Mouse (Mus musculus): ENCODE results near the gene Ccl28. TPM values are rescaled to one million over a fixed set of nuclear protein-coding genes. Genes with fewer than 3 reads are reported as not detected.
A peak's percentile ranks its signal among the peaks of the same experiment; 100 is the strongest.
"Not testable (repeated sequence)": the region's sequence is repeated elsewhere in the genome, so short reads cannot be mapped to it uniquely, and the experiment has no call there.

The Ccl28 gene
- polyA plus RNA-seq, 1 experiment from 2014 or later, result not detected

DNA sequence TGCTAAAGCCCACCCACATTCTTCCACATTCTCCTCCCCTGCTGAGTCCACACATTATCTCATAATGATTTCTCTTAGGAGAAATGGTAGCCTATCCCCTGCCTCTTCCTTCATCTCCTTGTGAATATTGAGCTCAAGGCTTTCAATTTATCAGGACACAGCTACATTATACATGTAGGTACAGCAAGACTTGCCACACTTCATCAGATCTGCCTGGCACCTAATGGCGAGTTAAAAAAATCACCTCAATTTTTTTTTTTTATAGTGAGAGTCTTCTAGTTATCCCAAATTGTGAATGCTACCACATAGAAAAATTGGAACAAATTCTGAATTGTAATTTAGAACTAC, 26.1 kb downstream of the Ccl28 start:
- Histone ChIP-seq H3K4me2 (no peak overlapping the region), H3K27me3 (no peaks in the 10 kb centered on the region), H3K4me3 (no peak overlapping the region), H3K9ac (no peak overlapping the region), H3K27ac (no peak overlapping the region), H3K36me3 (no peaks in the 10 kb centered on the region), H3K9me3 (replicated peaks) (no peaks in the 10 kb centered on the region), H3K4me1 (replicated peaks) (no peaks in the 10 kb centered on the region)
- no peak for ATAC-seq (replicated peaks; ENCODE audit: insufficient number of reproducible peaks, insufficient read depth, low FRiP score, low read depth)
- WGBS, result 68% methylated on average over 1 of the region's 1 CpGs

GRCm38 (mm10) chr13:119654734-119655133, 31.1 kb downstream of the Ccl28 start:
- no peak overlapping the region for H3K27ac ChIP-seq
- no peak for ATAC-seq (replicated peaks; ENCODE audit: insufficient number of reproducible peaks, insufficient read depth, low FRiP score, low read depth)
- H3K4me3 ChIP-seq, result no peak overlapping the region
- 65% methylated on average over 2 of the region's 2 CpGs for WGBS
- no peaks in the 10 kb centered on the region for H3K36me3 ChIP-seq
- no peak overlapping the region for H3K9ac ChIP-seq
- H3K9me3 ChIP-seq (replicated peaks), result no peaks in the 10 kb centered on the region
- no peaks in the 10 kb centered on the region for H3K4me1 ChIP-seq (replicated peaks)
- no peaks in the 10 kb centered on the region for H3K27me3 ChIP-seq
- H3K4me2 ChIP-seq, result no peak overlapping the region

DNA sequence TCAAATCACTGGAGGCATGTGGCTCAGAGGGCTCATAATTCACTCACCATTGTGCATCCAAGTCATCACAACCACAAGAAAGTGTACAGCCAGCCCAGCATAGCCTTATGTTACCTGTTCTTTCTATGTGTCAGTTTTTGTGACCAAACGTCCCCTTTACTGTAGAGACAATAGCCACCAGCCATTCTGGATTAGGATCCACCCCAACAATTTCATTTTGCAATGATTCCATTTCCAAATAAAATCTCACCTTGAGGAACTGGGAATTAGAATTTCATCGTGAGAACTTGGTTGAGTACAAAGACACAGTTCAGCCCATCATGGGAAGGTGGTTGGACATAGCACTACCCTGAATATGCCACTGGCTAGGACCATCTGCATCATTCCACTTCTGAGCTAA, 32.6 kb downstream of the Ccl28 start:
- no peaks in the 10 kb centered on the region for H3K27me3 ChIP-seq
- H3K4me3 ChIP-seq, result no peak overlapping the region
- H3K9ac ChIP-seq, result no peak overlapping the region
- H3K27ac ChIP-seq, result no peak overlapping the region
- no peaks in the 10 kb centered on the region for H3K36me3 ChIP-seq
- ATAC-seq (replicated peaks; ENCODE audit: insufficient number of reproducible peaks, insufficient read depth, low FRiP score, low read depth), result no peak
- H3K9me3 ChIP-seq (replicated peaks), result no peaks in the 10 kb centered on the region
- no peak overlapping the region for H3K4me2 ChIP-seq
- no peaks in the 10 kb centered on the region for H3K4me1 ChIP-seq (replicated peaks)
- WGBS, result 64% methylated on average over 2 of the region's 2 CpGs

DNA sequence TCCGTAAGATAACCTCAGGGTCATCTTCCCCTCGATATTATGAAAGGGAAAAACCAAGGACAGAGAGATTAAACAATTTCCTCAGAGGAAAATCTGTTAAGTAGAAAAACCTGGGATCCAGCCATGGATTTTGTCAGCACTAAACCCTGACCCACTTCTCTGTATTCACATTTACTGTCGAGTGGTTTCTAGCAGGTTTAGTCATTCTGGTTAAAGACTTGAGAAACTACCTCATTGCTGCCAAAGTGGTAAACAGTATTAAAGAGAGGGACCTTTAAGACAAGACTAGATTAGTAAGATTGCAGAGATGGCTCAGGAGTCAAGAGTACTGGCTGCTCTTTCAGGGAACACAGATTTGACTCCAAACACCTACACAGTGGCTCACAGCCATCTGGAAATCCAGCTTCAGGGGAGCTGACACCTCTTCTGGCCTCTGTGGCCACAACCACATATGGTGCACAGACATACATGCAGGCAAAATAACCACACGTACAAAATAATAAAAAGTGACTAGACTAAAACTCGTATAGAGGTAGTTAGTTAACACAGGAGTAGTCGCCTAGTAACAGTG, 33.3 kb downstream of the Ccl28 start:
- no peak overlapping the region for H3K9ac ChIP-seq
- H3K4me1 ChIP-seq (replicated peaks), result no peaks in the 10 kb centered on the region
- WGBS, result 67% methylated on average over 6 of the region's 6 CpGs
- H3K4me3 ChIP-seq, result no peak overlapping the region
- no peak for ATAC-seq (replicated peaks; ENCODE audit: insufficient number of reproducible peaks, insufficient read depth, low FRiP score, low read depth)
- no peaks in the 10 kb centered on the region for H3K36me3 ChIP-seq
- H3K4me2 ChIP-seq, result no peak overlapping the region
- no peaks in the 10 kb centered on the region for H3K9me3 ChIP-seq (replicated peaks)
- no peak overlapping the region for H3K27ac ChIP-seq
- H3K27me3 ChIP-seq, result no peaks in the 10 kb centered on the region

- not testable (repeated sequence) for H3K9me3 ChIP-seq (replicated peaks); H3K36me3 ChIP-seq; H3K4me2 ChIP-seq; H3K27ac ChIP-seq; ATAC-seq (replicated peaks; ENCODE audit: insufficient number of reproducible peaks, insufficient read depth, low FRiP score, low read depth); H3K9ac ChIP-seq; H3K27me3 ChIP-seq; H3K4me3 ChIP-seq; H3K4me1 ChIP-seq (replicated peaks)
- WGBS, result 79% methylated on average over 6 of the region's 9 CpGs
Observed at GRCm38 (mm10) chr13:119661420-119661819, 37.8 kb downstream of the Ccl28 start.

DNA sequence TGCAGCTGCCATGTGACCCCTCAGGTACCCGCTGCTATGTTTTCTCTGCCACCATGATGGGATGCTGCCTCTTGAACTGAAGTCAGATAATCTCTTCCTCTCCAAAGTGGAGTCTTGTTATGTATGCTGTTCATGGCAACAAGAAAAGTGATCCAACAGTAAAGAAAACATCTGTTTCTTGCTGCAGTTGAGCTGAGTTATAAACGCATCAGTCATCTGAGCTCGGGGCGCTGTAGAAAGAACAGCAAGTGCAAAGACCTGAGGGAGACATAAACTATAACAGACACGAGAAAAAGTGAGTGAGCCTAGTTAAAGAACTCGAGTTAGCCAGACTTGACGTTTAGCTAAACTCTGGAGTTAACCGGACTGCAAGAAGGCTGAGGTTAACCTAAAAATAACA, 55.2 kb downstream of the Ccl28 start:
- no peaks in the 10 kb centered on the region for H3K27me3 ChIP-seq
- H3K4me1 ChIP-seq (replicated peaks), result no peaks in the 10 kb centered on the region
- H3K36me3 ChIP-seq, result no peaks in the 10 kb centered on the region
- ATAC-seq (replicated peaks; ENCODE audit: insufficient number of reproducible peaks, insufficient read depth, low FRiP score, low read depth), result no peak
- H3K9me3 ChIP-seq (replicated peaks), result no peaks in the 10 kb centered on the region
- H3K27ac ChIP-seq, result no peak overlapping the region
- H3K9ac ChIP-seq, result no peak overlapping the region
- no peak overlapping the region for H3K4me2 ChIP-seq
- WGBS, result 67% methylated on average over 8 of the region's 8 CpGs
- no peak overlapping the region for H3K4me3 ChIP-seq

GRCm38 (mm10) chr13:119679721-119680120, 56.1 kb downstream of the Ccl28 start:
- Histone ChIP-seq H3K4me2 (no peak overlapping the region), H3K4me1 (replicated peaks) (no peaks in the 10 kb centered on the region), H3K27ac (no peak overlapping the region), H3K36me3 (no peaks in the 10 kb centered on the region), H3K4me3 (no peak overlapping the region), H3K27me3 (no peaks in the 10 kb centered on the region), H3K9ac (no peak overlapping the region), H3K9me3 (replicated peaks) (no peaks in the 10 kb centered on the region)
- WGBS, result 74% methylated on average over 2 of the region's 2 CpGs
- ATAC-seq (replicated peaks; ENCODE audit: insufficient number of reproducible peaks, insufficient read depth, low FRiP score, low read depth), result no peak

- no peak for ATAC-seq (replicated peaks; ENCODE audit: insufficient number of reproducible peaks, insufficient read depth, low FRiP score, low read depth)
- H3K9me3 ChIP-seq (replicated peaks), result no peaks in the 10 kb centered on the region
- H3K9ac ChIP-seq, result no peak overlapping the region
- no peak overlapping the region for H3K4me2 ChIP-seq
- H3K27ac ChIP-seq, result no peak overlapping the region
- H3K27me3 ChIP-seq, result no peaks in the 10 kb centered on the region
- whole genome bisulfite sequencing, result 69% methylated on average over 3 of the region's 3 CpGs
- no peaks in the 10 kb centered on the region for H3K36me3 ChIP-seq
- no peaks in the 10 kb centered on the region for H3K4me1 ChIP-seq (replicated peaks)
- no peak overlapping the region for H3K4me3 ChIP-seq
Observed at GRCm38 (mm10) chr13:119681161-119681560, 57.5 kb downstream of the Ccl28 start.

DNA sequence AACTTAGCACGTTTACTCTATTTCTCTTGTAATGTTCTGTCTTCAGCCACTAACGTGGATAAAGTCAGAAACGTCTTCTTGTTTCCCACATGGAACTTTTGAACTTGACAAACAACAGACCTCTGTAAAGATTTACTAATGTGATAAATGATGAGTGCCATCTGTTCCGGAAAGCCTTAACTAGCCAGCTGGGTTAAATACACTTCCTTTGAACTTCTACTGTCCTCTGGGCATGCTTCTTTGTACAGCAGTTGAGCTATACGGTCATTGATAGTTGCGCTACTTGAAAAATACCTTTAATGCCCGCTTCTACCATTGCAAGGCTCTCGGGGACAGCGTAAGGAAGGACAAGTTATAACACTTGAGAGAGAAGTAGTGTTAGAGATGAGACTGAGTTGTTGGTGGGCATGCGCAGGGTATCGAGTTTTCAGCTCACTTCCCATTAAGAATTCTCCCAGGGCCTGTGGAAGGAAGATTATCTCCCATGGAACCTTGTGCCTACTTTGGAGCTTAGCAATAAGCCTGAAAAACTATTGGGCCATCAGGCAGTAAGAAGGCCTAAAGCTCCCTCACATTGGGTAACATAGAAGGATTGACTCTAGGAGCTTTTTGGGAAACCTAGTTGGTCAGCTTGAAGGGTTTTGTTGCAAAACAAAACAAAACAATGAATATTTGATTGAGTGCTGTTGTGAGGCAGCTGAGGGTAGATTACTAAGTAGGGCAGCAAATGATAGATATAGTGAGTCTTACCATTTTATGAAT, 61.0 kb downstream of the Ccl28 start:
- H3K27ac ChIP-seq, result no peak overlapping the region
- H3K4me2 ChIP-seq, result no peak overlapping the region
- H3K4me1 ChIP-seq (replicated peaks), result 0 out of 2 replicates have a peak, but pooled peaks cover 2% of the 10 kb centered on the region
- H3K9me3 ChIP-seq (replicated peaks), result no peaks in the 10 kb centered on the region
- 70% methylated on average over 11 of the region's 11 CpGs for WGBS
- H3K36me3 ChIP-seq, result no peaks in the 10 kb centered on the region
- H3K4me3 ChIP-seq, result no peak overlapping the region
- ATAC-seq (replicated peaks; ENCODE audit: insufficient number of reproducible peaks, insufficient read depth, low FRiP score, low read depth), result no peak
- no peaks in the 10 kb centered on the region for H3K27me3 ChIP-seq
- no peak overlapping the region for H3K9ac ChIP-seq

GRCm38 (mm10) chr13:119689709-119690038, 66.1 kb downstream of the Ccl28 start:
- 0 out of 2 replicates have a peak, but pooled peaks cover 3% of the 10 kb centered on the region for H3K36me3 ChIP-seq
- ATAC-seq (replicated peaks; ENCODE audit: insufficient number of reproducible peaks, insufficient read depth, low FRiP score, low read depth), result no peak
- peak overlapping the region; percentile 65 for H3K4me2 ChIP-seq
- H3K4me1 ChIP-seq (replicated peaks), result peaks cover 21% of the 10 kb centered on the region
- H3K4me3 ChIP-seq, result peak overlapping the region; percentile 81
- no peak overlapping the region for H3K9ac ChIP-seq
- H3K9me3 ChIP-seq (replicated peaks), result no peaks in the 10 kb centered on the region
- peak overlapping the region; percentile 4; the same call in 1 of the 2 replicates for H3K27ac ChIP-seq
- WGBS, result 9% methylated on average over 5 of the region's 5 CpGs
- H3K27me3 ChIP-seq, result no peaks in the 10 kb centered on the region

DNA sequence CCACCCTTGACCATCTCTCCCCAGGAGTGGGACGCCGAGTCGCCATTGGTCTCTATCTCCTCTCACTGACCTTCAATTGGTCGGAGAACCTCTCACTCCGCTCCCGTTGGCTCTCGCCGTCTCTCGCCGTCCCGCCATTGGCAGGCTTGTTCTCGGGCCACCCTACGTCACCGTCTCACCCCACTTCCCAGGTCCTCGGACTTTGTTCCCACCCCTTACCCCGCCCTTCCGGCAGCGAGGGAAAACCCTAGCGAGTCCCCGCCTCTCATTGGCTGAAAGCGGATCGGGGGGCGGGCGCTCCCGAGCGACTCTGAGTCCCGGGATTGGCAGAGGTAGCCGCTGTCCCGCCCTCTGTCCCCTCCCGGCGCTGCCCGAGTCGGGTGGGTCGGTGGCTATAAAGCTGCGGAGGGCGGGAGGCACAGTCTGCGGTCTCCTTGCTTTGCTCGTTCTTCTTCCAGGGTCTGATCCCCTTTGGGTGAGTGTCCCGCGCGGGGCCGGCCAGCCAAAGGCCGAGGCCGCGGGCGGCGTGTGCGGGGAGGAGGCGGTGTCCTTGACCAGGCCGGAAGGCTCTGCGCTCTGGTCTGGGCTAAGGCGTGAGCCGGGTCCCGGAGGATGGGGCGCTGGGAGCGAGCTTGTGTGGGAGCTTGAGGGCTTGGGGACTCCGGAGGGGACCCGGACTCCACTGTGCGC, 66.6 kb downstream of the Ccl28 start, which contains the start of gene Hmgcs1:
Gene Hmgcs1 (plus strand): TSS at position 341 of the 690 bp plus-strand sequence.
- H3K4me3 ChIP-seq, result peak within 1 kb of the TSS; percentile 81
- under 1% methylated on average over 59 of the region's 59 CpGs for WGBS
- H3K9me3 ChIP-seq (replicated peaks), result no peaks in the 10 kb centered on the region
- peaks cover 21% of the 10 kb centered on the region for H3K4me1 ChIP-seq (replicated peaks)
- no peaks in the 10 kb centered on the region for H3K27me3 ChIP-seq
- peak within 1 kb of the TSS; percentile 82 for H3K9ac ChIP-seq
- H3K4me2 ChIP-seq, result peak within 1 kb of the TSS; percentile 80
- ATAC-seq (replicated peaks; ENCODE audit: insufficient number of reproducible peaks, insufficient read depth, low FRiP score, low read depth), result peak; percentile 99
- peak within 1 kb of the TSS; percentile 98 for H3K27ac ChIP-seq
- 0 out of 2 replicates have a peak, but pooled peaks cover 3% of the 10 kb centered on the region for H3K36me3 ChIP-seq
